ENCODE assay signal across 8 mouse cellular contexts in the genomic region with DNA sequence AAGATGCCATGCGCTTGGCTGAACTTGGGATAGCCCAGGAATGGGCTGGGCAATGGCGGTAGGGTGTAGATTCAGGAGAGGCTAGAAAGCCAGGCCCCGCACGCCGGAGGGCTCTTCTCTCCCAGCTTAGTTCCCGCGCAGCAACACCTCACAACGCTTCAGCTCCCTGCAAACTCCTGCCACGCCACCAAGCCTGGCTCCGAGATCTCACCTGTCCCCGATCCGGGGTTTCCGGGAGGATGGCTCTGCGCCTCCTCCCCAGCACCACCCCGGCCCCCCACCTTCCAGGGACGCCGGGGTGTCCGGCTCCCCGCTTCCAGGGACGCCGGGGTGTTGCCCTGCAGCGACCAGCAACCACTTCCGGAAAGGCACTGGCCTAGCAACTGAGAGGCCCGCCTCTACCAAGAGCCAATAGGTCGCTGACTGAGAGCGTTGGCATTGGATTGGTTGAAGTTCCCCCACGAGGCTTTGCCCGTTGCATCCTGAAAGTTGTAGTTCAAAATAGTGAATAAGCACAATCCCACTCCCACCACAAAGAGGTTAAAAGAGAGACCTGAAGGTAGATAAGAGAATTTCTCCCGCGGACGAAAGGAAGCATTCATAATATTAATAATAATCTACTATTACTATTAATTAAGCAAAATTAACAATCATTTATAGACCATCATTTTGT. TPM values are rescaled to one million over a fixed set of nuclear protein-coding genes. Genes with fewer than 3 reads are reported as not detected.
DNase-seq lines count a peak whose midpoint lies in the region; ATAC-seq and TF ChIP-seq lines count a peak whose summit lies in the region.

Cep164 (minus strand) TSS at position 401 of the 673 bp plus-strand sequence.

- peaks cover 6% of the 10 kb centered on the region; the same call in 1 of the 2 replicates for H3K9me3 ChIP-seq in kidney, embryonic 14.5 days (ENCODE audit: control insufficient read depth, low read length)
- no peaks in the 10 kb centered on the region for H3K9me3 ChIP-seq in limb, embryonic 15.5 days

- peak; percentile 96 for ATAC-seq in kidney, embryonic 14.5 days (ENCODE audit: low FRiP score, low TSS enrichment)
- peak; percentile 88 for ATAC-seq in limb, embryonic 15.5 days (ENCODE audit: insufficient number of reproducible peaks, low FRiP score, low TSS enrichment, low read depth)

- H3K36me3 ChIP-seq in kidney, embryonic 14.5 days (ENCODE audit: control insufficient read depth, insufficient read depth, low read length): 0 out of 2 replicates have a peak, but pooled peaks cover 3% of the 10 kb centered on the region
- H3K36me3 ChIP-seq in limb, embryonic 15.5 days: no peaks in the 10 kb centered on the region

- under 1% methylated on average over 31 of the region's 31 CpGs for WGBS in kidney, embryonic 14.5 days
- WGBS in limb, embryonic 15.5 days: under 1% methylated on average over 31 of the region's 31 CpGs

- no peaks in the 10 kb centered on the region for H3K27me3 ChIP-seq in kidney, embryonic 14.5 days (ENCODE audit: control insufficient read depth, insufficient read depth, low read length)
- H3K27me3 ChIP-seq in limb, embryonic 15.5 days: no peaks in the 10 kb centered on the region

- peak within 1 kb of the TSS; percentile 32; the same call in 1 of the 2 replicates for H3K27ac ChIP-seq in bone marrow macrophage, adult 2 months (ENCODE audit: insufficient read depth, low read depth, low read length)
- peak within 1 kb of the TSS; percentile 42 for H3K27ac ChIP-seq in embryonic fibroblast, embryonic 13.5 days (ENCODE audit: insufficient read depth, low read length)
- peak within 1 kb of the TSS; percentile 67 for H3K27ac ChIP-seq in kidney, embryonic 14.5 days (ENCODE audit: low read depth, low read length)
- peak within 1 kb of the TSS; percentile 88 for H3K27ac ChIP-seq in limb, embryonic 15.5 days

- peak within 1 kb of the TSS; percentile 89 for H3K4me2 ChIP-seq in kidney, embryonic 14.5 days (replicated peaks; ENCODE audit: low read depth, low read length)
- H3K4me2 ChIP-seq in limb, embryonic 15.5 days: peak within 1 kb of the TSS; percentile 83

- H3K9ac ChIP-seq in kidney, embryonic 14.5 days (ENCODE audit: low read depth, low read length): peak within 1 kb of the TSS; percentile 72
- peak within 1 kb of the TSS; percentile 76 for H3K9ac ChIP-seq in limb, embryonic 15.5 days

- H3K4me1 ChIP-seq in bone marrow macrophage, adult 2 months (ENCODE audit: control insufficient read depth, insufficient read depth, low read length): peaks cover 4% of the 10 kb centered on the region
- peaks cover 3% of the 10 kb centered on the region; the same call in 1 of the 2 replicates for H3K4me1 ChIP-seq in embryonic fibroblast, embryonic 13.5 days (ENCODE audit: control insufficient read depth, insufficient read depth, low read length)
- peaks cover 7% of the 10 kb centered on the region; the same call in 1 of the 2 replicates for H3K4me1 ChIP-seq in kidney, embryonic 14.5 days (ENCODE audit: control insufficient read depth, insufficient read depth, low read length)
- peaks cover 7% of the 10 kb centered on the region for H3K4me1 ChIP-seq in limb, embryonic 15.5 days

- peak; percentile 94 for DNase-seq in A20 (ENCODE audit: low read depth, low spot score)
- peak; percentile 91 to 97 for DNase-seq in heart, adult 9 months (ENCODE audit: low spot score in 2 of 2)
- DNase-seq in monocyte, adult 2 months (ENCODE audit: low read depth in 1 of 2, low spot score in 2 of 2): peak; percentile 69 to 73
- DNase-seq in spleen, postnatal 36 days (ENCODE audit: low spot score in 2 of 2): peak; percentile 88 to 90

- TF ChIP-seq CTCF in bone marrow macrophage, adult 2 months (IDR thresholded peaks at IDR 0.05; ENCODE audit: low read depth, low read length): no peak
- no peak for TF ChIP-seq CTCF in embryonic fibroblast, embryonic 13.5 days (IDR thresholded peaks at IDR 0.05; ENCODE audit: borderline replicate concordance, insufficient read depth, low read length)

- H3K4me3 ChIP-seq in bone marrow macrophage, adult 2 months (ENCODE audit: insufficient read depth, low read length): peak within 1 kb of the TSS; percentile 95
- peak within 1 kb of the TSS; percentile 82 for H3K4me3 ChIP-seq in embryonic fibroblast, embryonic 13.5 days (ENCODE audit: insufficient read depth, low read length)
- H3K4me3 ChIP-seq in kidney, embryonic 14.5 days (ENCODE audit: low read length): peak within 1 kb of the TSS; percentile 84
- H3K4me3 ChIP-seq in limb, embryonic 15.5 days: peak within 1 kb of the TSS; percentile 80

- no peak for TF ChIP-seq POLR2A in bone marrow macrophage, adult 2 months (IDR thresholded peaks at IDR 0.05; ENCODE audit: borderline replicate concordance, low read depth, low read length)
- no peak; the same call in 1 of the 2 replicates for TF ChIP-seq POLR2A in embryonic fibroblast, embryonic 13.5 days (IDR thresholded peaks at IDR 0.05; ENCODE audit: low read depth, low read length)

RNA-seq across cellular contexts. Expression of gene Cep164, which starts in this region (rescaled TPM):
- 17.0 and 17.9 TPM in 2 replicates for polyA plus RNA-seq in bone marrow macrophage, adult 2 months (2012; ENCODE audit: insufficient read depth, insufficient read length, missing spikeins)
- 23.2 and 29.1 TPM in 2 replicates for polyA plus RNA-seq in embryonic fibroblast, embryonic 13.5 days (2011; ENCODE audit: insufficient read length, low read depth, missing spikeins)
- 24.3 and 30.8 TPM in 2 replicates for polyA plus RNA-seq in kidney, embryonic 14.5 days (2014; fragmentation: Nextera tagmentation; extraction: Ambion mirVana)
- polyA plus RNA-seq in limb, embryonic 15.5 days (2015; fragmentation: Nextera tagmentation; extraction: Ambion mirVana): 28.8 and 30.3 TPM in 2 replicates

Comparison
In these comparisons a context has a peak if more than half of its experiments do, and no peak if none do; other contexts are left out.
1. Peak in every context shown above with its lines: DNase-seq, ATAC-seq, H3K4me3 ChIP-seq and H3K27ac ChIP-seq.
2. H3K27ac ChIP-seq: peak in every context shown above with its lines; median percentile 88 in limb, embryonic 15.5 days; 67 in kidney, embryonic 14.5 days; 42 in embryonic fibroblast, embryonic 13.5 days; 32 in bone marrow macrophage, adult 2 months.